Mouse (Mus musculus) CH12.LX (cell line): ENCODE results near the gene Sgpl1. TPM values are rescaled to one million over a fixed set of nuclear protein-coding genes. Genes with fewer than 3 reads are reported as not detected.

ENCODE experiments used
- DNase-seq: peaks from one replicate; pipeline ENCODE4 v3.0.0-alpha.2; 2013; ENCODE audit errors: extremely low read depth
- H3K27ac ChIP-seq: 2 replicates; pipeline ENCODE4 v1.5.1; 2012; ENCODE audit warnings: low read depth, mild to moderate bottlenecking, control low read depth, moderate library complexity; ENCODE audit not compliant: insufficient read depth
- H3K27me3 ChIP-seq: replicated peaks from 2 replicates; pipeline ENCODE3; 2012; ENCODE audit warnings: inconsistent platforms
- H3K36me3 ChIP-seq, 2 experiments: replicated peaks in 1 of 2; 2 replicates each; pipeline versions ENCODE3 to v1.6.1; 2012; ENCODE audit warnings: inconsistent platforms in 1 of 2, low read length in 1 of 2, mild to moderate bottlenecking in 1 of 2, mixed read lengths in 1 of 2, moderate library complexity in 1 of 2; ENCODE audit not compliant: control insufficient read depth in 1 of 2, insufficient read depth in 1 of 2
- H3K4me1 ChIP-seq, 2 experiments: 2 replicates each; pipeline ENCODE4 v1.6.1; 2012; ENCODE audit warnings: inconsistent platforms in 1 of 2, moderate library complexity in 1 of 2; ENCODE audit not compliant: insufficient read depth in 2 of 2, control insufficient read depth in 1 of 2
- H3K4me2 ChIP-seq: 2 replicates; pipeline ENCODE4 v1.6.1; 2012; ENCODE audit warnings: low read depth, mild to moderate bottlenecking, control low read depth; ENCODE audit not compliant: poor library complexity, insufficient read depth, severe bottlenecking
- H3K4me3 ChIP-seq, 3 experiments: fragments of 150-350 bp in 1 of 3; sonication (generic) in 1 of 3; replicated peaks in 1 of 3; 2 replicates each; pipeline versions ENCODE3 to v1.5.1; 2011 to 2012; ENCODE audit warnings: low read depth in 2 of 3, low read length in 2 of 3, mild to moderate bottlenecking in 2 of 3, moderate library complexity in 2 of 3, control low read depth in 1 of 3, improper control_type of control experiment in 1 of 3, inconsistent platforms in 1 of 3, mixed read lengths in 1 of 3; ENCODE audit not compliant: poor library complexity in 1 of 3
- H3K79me2 ChIP-seq: replicated peaks from 2 replicates; pipeline ENCODE4 v1.6.1; 2012; ENCODE audit warnings: mild to moderate bottlenecking, moderate library complexity; ENCODE audit not compliant: control insufficient read depth, poor library complexity, insufficient read depth, severe bottlenecking; ENCODE audit errors: extremely low read depth
- H3K9ac ChIP-seq: 2 replicates; pipeline ENCODE4 v1.6.1; 2012; ENCODE audit warnings: low read depth, mild to moderate bottlenecking, control low read depth, moderate library complexity; ENCODE audit not compliant: insufficient read depth
- H3K9me3 ChIP-seq: replicated peaks from 2 replicates; pipeline ENCODE3; 2012; ENCODE audit warnings: low read length, inconsistent platforms, mixed read lengths
- BHLHE40 ChIP-seq: IDR thresholded peaks from 2 replicates; pipeline ENCODE4 v1.6.1; 2011; ENCODE audit warnings: mild to moderate bottlenecking, low read depth, low read length, improper control_type of control experiment
- CHD2 ChIP-seq: IDR thresholded peaks from 2 replicates; pipeline ENCODE4 v1.6.1; 2011; ENCODE audit warnings: low read length, improper control_type of control experiment
- E2F4 ChIP-seq: IDR thresholded peaks from 2 replicates; pipeline ENCODE4 v1.6.1; 2011; ENCODE audit warnings: low read depth, low read length, improper control_type of control experiment; ENCODE audit not compliant: insufficient replicate concordance
- ELF1 ChIP-seq: IDR thresholded peaks from 2 replicates; pipeline ENCODE4 v1.6.1; 2014; ENCODE audit warnings: low read depth, mild to moderate bottlenecking, inconsistent platforms, low read length, improper control_type of control experiment
- ETS1 ChIP-seq: conservative IDR thresholded peaks from 2 replicates; pipeline ENCODE4 v1.6.1; 2012; ENCODE audit warnings: low read depth, mild to moderate bottlenecking, inconsistent platforms, low read length, improper control_type of control experiment, moderate library complexity
- GABPA ChIP-seq: IDR thresholded peaks from 2 replicates; pipeline ENCODE4 v1.6.1; 2012; ENCODE audit warnings: low read depth, low read length, improper control_type of control experiment, inconsistent platforms; ENCODE audit not compliant: insufficient replicate concordance
- HCFC1 ChIP-seq: IDR thresholded peaks from 2 replicates; pipeline ENCODE4 v1.6.1; 2012; ENCODE audit warnings: low read depth, mild to moderate bottlenecking, inconsistent platforms, low read length, improper control_type of control experiment
- IRF4 ChIP-seq: IDR thresholded peaks from 2 replicates; pipeline ENCODE4 v1.6.1; 2014; ENCODE audit warnings: low read depth, mild to moderate bottlenecking, inconsistent platforms, low read length, improper control_type of control experiment
- JUN ChIP-seq: IDR thresholded peaks from 2 replicates; pipeline ENCODE4 v1.6.1; 2011; ENCODE audit warnings: low read depth, mild to moderate bottlenecking, low read length, improper control_type of control experiment, moderate library complexity; ENCODE audit not compliant: insufficient read depth
- MAX ChIP-seq: IDR thresholded peaks from 2 replicates; pipeline ENCODE4 v1.6.1; 2011; ENCODE audit warnings: low read length, improper control_type of control experiment
- MAZ ChIP-seq: IDR thresholded peaks from 2 replicates; pipeline ENCODE4 v1.6.1; 2012; ENCODE audit warnings: low read depth, mild to moderate bottlenecking, inconsistent platforms, low read length, improper control_type of control experiment, moderate library complexity
- NELFE ChIP-seq: IDR thresholded peaks from 2 replicates; pipeline ENCODE4 v1.6.1; 2011; ENCODE audit warnings: low read depth, low read length, improper control_type of control experiment
- RAD21 ChIP-seq: IDR thresholded peaks from 2 replicates; pipeline ENCODE4 v1.6.1; 2011; ENCODE audit warnings: low read depth, mild to moderate bottlenecking, low read length, improper control_type of control experiment, moderate library complexity
- SMC3 ChIP-seq: IDR thresholded peaks from 2 replicates; pipeline ENCODE4 v1.6.1; 2011; ENCODE audit warnings: low read depth, low read length, improper control_type of control experiment
- TCF12 ChIP-seq: IDR thresholded peaks from 2 replicates; pipeline ENCODE4 v1.6.1; 2014; ENCODE audit warnings: low read depth, mild to moderate bottlenecking, inconsistent platforms, low read length, improper control_type of control experiment
- UBTF ChIP-seq: IDR thresholded peaks from 2 replicates; pipeline ENCODE4 v1.6.1; 2012; ENCODE audit warnings: low read depth, mild to moderate bottlenecking, inconsistent platforms, low read length, improper control_type of control experiment, moderate library complexity
- USF2 ChIP-seq: conservative IDR thresholded peaks from 2 replicates; pipeline ENCODE4 v1.6.1; 2011; ENCODE audit warnings: low read depth, low read length, improper control_type of control experiment
- ZC3H11A ChIP-seq: IDR thresholded peaks from 2 replicates; pipeline ENCODE4 v1.6.1; 2012; ENCODE audit warnings: low read depth, mild to moderate bottlenecking, inconsistent platforms, low read length, improper control_type of control experiment
- dilution Hi-C: fragments of 300-500 bp; cut with MboI; formaldehyde crosslinking; loops from 2 replicates; pipeline ENCODE4 v1.14.3; 2020; ENCODE audit warnings: low sequenced_read_pairs; ENCODE audit not compliant: extremely low pct_unique_long_range_greater_than_20kb, extremely low pct_ligation_motif_present
- in situ Hi-C: fragments of 300-500 bp; cut with MboI; formaldehyde crosslinking; loops from 3 replicates; pipeline ENCODE4 v1.14.3; 2019; ENCODE audit warnings: low sequenced_read_pairs, low pct_ligation_motif_present, low pct_unique_long_range_greater_than_20kb, mixed read lengths
- polyA plus RNA-seq: library from polyadenylated mRNA; unstranded; fragments of >175 nt; gene quantifications from 2 replicates; pipeline ENCODE4 v1.2.1, GENCODE M21; 2012; ENCODE audit warnings: low read depth; ENCODE audit not compliant: insufficient read length
- total RNA-seq, 2 experiments: library from RNA; depleted of rRNA; stranded (reverse); fragments of 300-350 nt in 1 of 2; fragments of >200 nt in 1 of 2; gene quantifications; 2 replicates each; pipeline ENCODE4 v1.2.3; 2012 to 2014

Gene Sgpl1
- total and polyA plus RNA-seq, 3 experiments: 48.3 to 55.4 (median 52.1) TPM

DNA sequence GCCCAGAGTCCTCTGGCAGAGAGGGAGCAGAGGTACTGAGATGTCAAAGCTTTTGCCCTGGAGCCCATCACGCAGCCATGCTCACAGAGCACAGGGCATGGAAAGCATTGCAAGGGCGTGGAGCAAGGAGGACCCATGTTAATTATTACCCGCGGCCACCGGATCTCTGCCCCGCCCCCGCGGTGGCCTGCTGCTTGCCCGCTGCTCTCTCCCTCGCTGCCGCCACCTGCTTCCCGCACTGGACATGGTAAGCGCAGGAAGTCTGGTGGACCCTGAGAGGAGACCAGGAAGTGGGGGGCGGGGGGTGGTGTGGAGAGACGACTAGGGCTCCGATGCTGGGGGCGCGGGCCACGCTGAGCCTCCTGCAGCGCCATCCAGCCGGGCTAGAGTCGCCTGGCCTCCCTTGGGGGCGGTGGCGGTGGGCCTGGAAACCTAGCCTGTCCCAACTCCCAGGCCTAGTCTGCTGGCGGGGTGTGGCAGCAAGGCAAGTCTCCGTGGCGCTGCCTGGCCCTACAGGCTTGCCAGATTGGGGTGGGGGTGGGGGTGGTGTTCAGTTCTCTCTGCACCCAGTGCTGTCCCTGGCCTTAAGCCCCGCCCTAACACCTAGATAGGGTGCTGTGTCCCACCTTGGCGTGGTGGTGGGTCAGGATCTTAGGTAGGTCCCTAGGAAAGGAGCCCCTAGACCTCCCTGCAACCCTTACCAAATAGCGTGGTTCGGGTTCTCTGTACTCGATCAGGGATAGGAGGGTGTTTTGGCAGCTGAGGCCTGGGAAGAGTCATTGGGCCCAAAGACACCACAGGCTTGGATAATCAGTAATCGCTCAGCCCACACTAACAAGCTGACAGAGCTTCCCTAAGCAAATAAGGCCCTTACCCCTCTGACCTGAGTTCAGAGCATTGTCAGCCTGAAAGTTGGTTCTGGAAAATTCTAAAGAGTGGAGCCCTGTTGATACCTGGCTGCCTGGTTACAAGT is 58.0 kb downstream of the Sgpl1 start, which contains the start of gene Pcbd1 (continued):
- TF ChIP-seq JUN (no peak), USF2 (no peak), IRF4 (no peak), MAX (no peak), NELFE (no peak), TCF12 (no peak), BHLHE40 (no peak), ETS1 (no peak), RAD21 (no peak)

DNA sequence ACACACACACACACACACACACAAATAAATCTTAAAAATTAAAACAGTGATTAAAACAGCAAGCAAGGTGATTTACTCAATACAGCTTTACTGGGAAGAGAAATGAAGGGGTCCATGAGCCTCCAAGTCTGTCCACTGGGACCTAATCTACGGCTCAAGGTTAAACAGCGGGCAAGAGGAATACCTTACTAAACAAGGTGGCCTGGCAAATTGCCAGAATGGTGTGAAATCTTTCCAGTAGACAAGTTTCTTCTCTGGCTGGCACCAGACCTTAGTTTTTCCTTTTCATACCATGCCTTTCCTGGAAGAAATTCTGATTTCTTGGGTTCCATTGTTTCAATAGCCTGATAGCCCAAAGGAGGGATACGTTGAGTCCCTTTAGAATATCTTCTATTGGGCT is 59.0 kb downstream of the Sgpl1 start:
- H3K27ac ChIP-seq: no peak overlapping the region
- peaks cover 0 to 16% of the 10 kb centered on the region in 2 experiments for H3K36me3 ChIP-seq
- H3K9me3 ChIP-seq: no peaks in the 10 kb centered on the region
- no peak overlapping the region for H3K9ac ChIP-seq
- H3K4me2 ChIP-seq: no peak overlapping the region
- TF ChIP-seq MAX (no peak), UBTF (no peak), E2F4 (no peak), USF2 (no peak), HCFC1 (no peak), ZC3H11A (no peak), GABPA (no peak), ELF1 (no peak), MAZ (no peak), CHD2 (no peak), SMC3 (no peak)
- in situ Hi-C loops (no loop called here), dilution Hi-C loops (no loop called here)
- no peak for DNase-seq
- no peak overlapping the region for H3K4me3 ChIP-seq
- H3K79me2 ChIP-seq: no peaks in the 10 kb centered on the region
- H3K4me1 ChIP-seq: peaks cover 3 to 29% of the 10 kb centered on the region in 2 experiments
- H3K27me3 ChIP-seq: no peaks in the 10 kb centered on the region
